Mouse (Mus musculus) hindbrain, embryonic 13.5 days (tissue): ENCODE measurements around the gene Gp9. TPM values are rescaled to one million over a fixed set of nuclear protein-coding genes. Genes with fewer than 3 reads are reported as not detected.

Experiments used
- ATAC-seq: fragments of 200-750 bp; cut with Nextera tagmentation; 2 replicates; pipeline ENCODE4 v1.8.0; 2017; ENCODE audit warnings: moderate TSS enrichment; ENCODE audit not compliant: low FRiP score
- H3K27ac ChIP-seq: fragments of 300-500 bp; sonication (generic); 2 replicates; pipeline ENCODE4 v1.5.1; 2015; ENCODE audit warnings: inconsistent platforms, mild to moderate bottlenecking, moderate library complexity
- H3K27me3 ChIP-seq: fragments of 300-500 bp; sonication (generic); 2 replicates; pipeline ENCODE4 v1.6.1; 2015; ENCODE audit warnings: mild to moderate bottlenecking, inconsistent platforms
- H3K36me3 ChIP-seq: fragments of 300-500 bp; sonication (generic); 2 replicates; pipeline ENCODE4 v1.6.1; 2015; ENCODE audit warnings: mild to moderate bottlenecking, inconsistent platforms
- H3K4me1 ChIP-seq: fragments of 300-500 bp; sonication (generic); replicated peaks from 2 replicates; pipeline ENCODE4 v1.6.1; 2015; ENCODE audit warnings: inconsistent platforms
- H3K4me2 ChIP-seq: fragments of 300-500 bp; sonication (generic); 2 replicates; pipeline ENCODE4 v1.6.1; 2015; ENCODE audit warnings: inconsistent platforms, mild to moderate bottlenecking, moderate library complexity
- H3K4me3 ChIP-seq: fragments of 300-500 bp; sonication (generic); 2 replicates; pipeline ENCODE4 v1.5.1; 2015; ENCODE audit warnings: mild to moderate bottlenecking, inconsistent platforms
- H3K9ac ChIP-seq: fragments of 300-500 bp; sonication (generic); 2 replicates; pipeline ENCODE4 v1.6.1; 2015; ENCODE audit warnings: mild to moderate bottlenecking, inconsistent platforms
- H3K9me3 ChIP-seq: fragments of 300-500 bp; sonication (generic); 2 replicates; pipeline ENCODE4 v1.6.1; 2016; ENCODE audit warnings: inconsistent platforms
- WGBS: fragments of 180-500 bp; shearing (Covaris S2); methylation state at CpG from one replicate; pipeline ENCODE4 v1.1.7; 2015; 5-methylcytosine and 5-hydroxymethylcytosine counted together
- polyA plus RNA-seq: library from polyadenylated mRNA; unstranded; fragments of >200 nt; fragmentation: Nextera tagmentation; extraction: Ambion mirVana; gene quantifications from 2 replicates; pipeline ENCODE4 v1.2.1, GENCODE M21; 2015

The Gp9 gene
- polyA plus RNA-seq, 1 experiment from 2014 or later: 1.5 TPM

GRCm38 (mm10) chr6:87793821-87794510 lies 16.1 kb downstream of the Gp9 start:
- H3K9ac ChIP-seq: no peak overlapping the region
- H3K9me3 ChIP-seq: no peaks in the 10 kb centered on the region
- H3K27ac ChIP-seq: no peak overlapping the region
- no peaks in the 10 kb centered on the region for H3K27me3 ChIP-seq
- no peak for ATAC-seq
- H3K4me2 ChIP-seq: no peak overlapping the region
- peaks cover 36% of the 10 kb centered on the region for H3K36me3 ChIP-seq
- WGBS: 94% methylated on average over 10 of the region's 10 CpGs
- H3K4me3 ChIP-seq: no peak overlapping the region
- peaks cover 9% of the 10 kb centered on the region for H3K4me1 ChIP-seq

GRCm38 (mm10) chr6:87795385-87796150 lies 17.7 kb downstream of the Gp9 start:
- H3K9me3 ChIP-seq: no peaks in the 10 kb centered on the region
- no peaks in the 10 kb centered on the region for H3K4me1 ChIP-seq
- no peak overlapping the region for H3K27ac ChIP-seq
- H3K27me3 ChIP-seq: no peaks in the 10 kb centered on the region
- no peak for ATAC-seq
- no peak overlapping the region for H3K4me2 ChIP-seq
- WGBS: 55% methylated on average over 6 of the region's 6 CpGs
- peaks cover 35% of the 10 kb centered on the region for H3K36me3 ChIP-seq
- H3K4me3 ChIP-seq: no peak overlapping the region
- no peak overlapping the region for H3K9ac ChIP-seq

GRCm38 (mm10) chr6:87796251-87796880 lies 18.5 kb downstream of the Gp9 start:
- H3K9ac ChIP-seq: no peak overlapping the region
- H3K4me3 ChIP-seq: no peak overlapping the region
- H3K9me3 ChIP-seq: no peaks in the 10 kb centered on the region
- no peak overlapping the region for H3K4me2 ChIP-seq
- peaks cover 27% of the 10 kb centered on the region for H3K36me3 ChIP-seq
- ATAC-seq: no peak
- WGBS: 89% methylated on average over 6 of the region's 6 CpGs
- no peaks in the 10 kb centered on the region for H3K27me3 ChIP-seq
- H3K27ac ChIP-seq: no peak overlapping the region
- H3K4me1 ChIP-seq: no peaks in the 10 kb centered on the region

- Histone ChIP-seq H3K27me3 (no peaks in the 10 kb centered on the region), H3K27ac (no peak overlapping the region), H3K9me3 (no peaks in the 10 kb centered on the region), H3K4me1 (no peaks in the 10 kb centered on the region), H3K4me2 (no peak overlapping the region), H3K4me3 (no peak overlapping the region), H3K36me3 (peaks cover 20% of the 10 kb centered on the region), H3K9ac (no peak overlapping the region)
- no peak for ATAC-seq
- WGBS: 73% methylated on average over 2 of the region's 2 CpGs
Observed at GRCm38 (mm10) chr6:87797321-87797720, 19.4 kb downstream of the Gp9 start.

GRCm38 (mm10) chr6:87799576-87799975 lies 21.7 kb downstream of the Gp9 start:
- WGBS: 93% methylated on average over 6 of the region's 6 CpGs
- Histone ChIP-seq H3K36me3 (peaks cover 9% of the 10 kb centered on the region), H3K4me2 (no peak overlapping the region), H3K27me3 (no peaks in the 10 kb centered on the region), H3K27ac (no peak overlapping the region), H3K9me3 (no peaks in the 10 kb centered on the region), H3K4me1 (no peaks in the 10 kb centered on the region), H3K9ac (no peak overlapping the region), H3K4me3 (no peak overlapping the region)
- ATAC-seq: no peak

GRCm38 (mm10) chr6:87802462-87802861 lies 24.6 kb downstream of the Gp9 start:
- no peak overlapping the region for H3K9ac ChIP-seq
- H3K36me3 ChIP-seq: peaks cover 12% of the 10 kb centered on the region
- ATAC-seq: no peak
- 91% methylated on average over 7 of the region's 7 CpGs for WGBS
- no peaks in the 10 kb centered on the region for H3K9me3 ChIP-seq
- no peaks in the 10 kb centered on the region for H3K4me1 ChIP-seq
- H3K4me2 ChIP-seq: no peak overlapping the region
- H3K27me3 ChIP-seq: no peaks in the 10 kb centered on the region
- no peak overlapping the region for H3K27ac ChIP-seq
- no peak overlapping the region for H3K4me3 ChIP-seq

- H3K9ac ChIP-seq: no peak overlapping the region
- no peak overlapping the region for H3K4me2 ChIP-seq
- ATAC-seq: no peak
- no peak overlapping the region for H3K4me3 ChIP-seq
- H3K4me1 ChIP-seq: no peaks in the 10 kb centered on the region
- H3K36me3 ChIP-seq: peaks cover 12% of the 10 kb centered on the region
- no peak overlapping the region for H3K27ac ChIP-seq
- H3K27me3 ChIP-seq: no peaks in the 10 kb centered on the region
- no peaks in the 10 kb centered on the region for H3K9me3 ChIP-seq
- WGBS: 92% methylated on average over 1 of the region's 1 CpGs
Observed at GRCm38 (mm10) chr6:87804036-87804435, 26.2 kb downstream of the Gp9 start.

- 0 out of 2 replicates have a peak, but pooled peaks cover 4% of the 10 kb centered on the region for H3K27me3 ChIP-seq
- no peak overlapping the region for H3K4me3 ChIP-seq
- ATAC-seq: no peak
- WGBS: 93% methylated on average over 7 of the region's 7 CpGs
- no peak overlapping the region for H3K9ac ChIP-seq
- no peak overlapping the region for H3K27ac ChIP-seq
- H3K9me3 ChIP-seq: no peaks in the 10 kb centered on the region
- H3K4me2 ChIP-seq: no peak overlapping the region
- H3K36me3 ChIP-seq: peaks cover 12% of the 10 kb centered on the region
- H3K4me1 ChIP-seq: peaks cover 4% of the 10 kb centered on the region
Observed at GRCm38 (mm10) chr6:87804886-87805285, 27.0 kb downstream of the Gp9 start.

GRCm38 (mm10) chr6:87805448-87805847 lies 27.6 kb downstream of the Gp9 start:
- no peak for ATAC-seq
- H3K36me3 ChIP-seq: peaks cover 12% of the 10 kb centered on the region
- H3K27ac ChIP-seq: no peak overlapping the region
- no peaks in the 10 kb centered on the region for H3K9me3 ChIP-seq
- H3K27me3 ChIP-seq: 0 out of 2 replicates have a peak, but pooled peaks cover 4% of the 10 kb centered on the region
- H3K4me2 ChIP-seq: no peak overlapping the region
- 90% methylated on average over 7 of the region's 7 CpGs for WGBS
- H3K4me3 ChIP-seq: no peak overlapping the region
- H3K4me1 ChIP-seq: peaks cover 10% of the 10 kb centered on the region
- H3K9ac ChIP-seq: no peak overlapping the region

- 0 out of 2 replicates have a peak, but pooled peaks cover 4% of the 10 kb centered on the region for H3K27me3 ChIP-seq
Observed at GRCm38 (mm10) chr6:87806028-87806427, 28.2 kb downstream of the Gp9 start.

GRCm38 (mm10) chr6:87806857-87807256 lies 29.0 kb downstream of the Gp9 start:
- Histone ChIP-seq H3K27ac (no peak overlapping the region), H3K4me2 (no peak overlapping the region), H3K4me3 (no peak overlapping the region), H3K27me3 (0 out of 2 replicates have a peak, but pooled peaks cover 4% of the 10 kb centered on the region), H3K9me3 (no peaks in the 10 kb centered on the region), H3K36me3 (peaks cover 12% of the 10 kb centered on the region), H3K9ac (no peak overlapping the region), H3K4me1 (peaks cover 19% of the 10 kb centered on the region)
- 58% methylated on average over 2 of the region's 2 CpGs for WGBS
- ATAC-seq: no peak

More at GRCm38 (mm10) chr6:87806028-87806427, 28.2 kb downstream of the Gp9 start:
- Histone ChIP-seq H3K27ac (no peak overlapping the region), H3K9ac (no peak overlapping the region), H3K4me2 (no peak overlapping the region), H3K36me3 (peaks cover 12% of the 10 kb centered on the region), H3K9me3 (no peaks in the 10 kb centered on the region), H3K4me3 (no peak overlapping the region), H3K4me1 (peaks cover 16% of the 10 kb centered on the region)
- 98% methylated on average over 2 of the region's 2 CpGs for WGBS
- ATAC-seq: no peak

GRCm38 (mm10) chr6:87807735-87808440 lies 30.0 kb downstream of the Gp9 start:
- no peak overlapping the region for H3K4me3 ChIP-seq
- H3K36me3 ChIP-seq: peaks cover 9% of the 10 kb centered on the region
- no peak overlapping the region for H3K4me2 ChIP-seq
- peaks cover 24% of the 10 kb centered on the region for H3K4me1 ChIP-seq
- no peaks in the 10 kb centered on the region for H3K9me3 ChIP-seq
- H3K9ac ChIP-seq: no peak overlapping the region
- ATAC-seq: no peak
- 84% methylated on average over 4 of the region's 4 CpGs for WGBS
- H3K27me3 ChIP-seq: 0 out of 2 replicates have a peak, but pooled peaks cover 4% of the 10 kb centered on the region
- H3K27ac ChIP-seq: no peak overlapping the region
